13 mouse cellular contexts compared by ENCODE assay signal in genomic region chr8:117410901-117411300, GRCm38 (mm10).
DNase-seq lines count a peak whose midpoint lies in the region; ATAC-seq lines count a peak whose summit lies in the region.
"Had no signal": no experiment of that assay in that cellular context is flagged by ENCODE, and none has a peak within 500 bp of the region (broad histone marks: within the 10 kb centered on the region; RNA-seq: fewer than 3 reads in every experiment).

No protein-coding gene starts in this region.

- peaks cover 30% of the 10 kb centered on the region for H3K4me1 ChIP-seq in limb, embryonic 15.5 days
- H3K4me1 ChIP-seq in limb, embryonic 10.5 days: peaks cover 63% of the 10 kb centered on the region
- peaks cover 9% of the 10 kb centered on the region for H3K4me1 ChIP-seq in stomach, embryonic 15.5 days
- H3K4me1 ChIP-seq in hindbrain, embryonic 14.5 days (replicated peaks; ENCODE audit: control insufficient read depth, insufficient read depth, low read length): peaks cover 10% of the 10 kb centered on the region; the same call in 1 of the 2 replicates

- H3K4me3 ChIP-seq in limb, embryonic 15.5 days: no peak overlapping the region
- no peak overlapping the region for H3K4me3 ChIP-seq in limb, embryonic 10.5 days
- H3K4me3 ChIP-seq in stomach, embryonic 15.5 days (replicated peaks): no peak overlapping the region
- no peak overlapping the region for H3K4me3 ChIP-seq in hindbrain, embryonic 14.5 days (replicated peaks; ENCODE audit: low read length)
- H3K4me3 ChIP-seq: embryonic facial prominence, embryonic 12.5 days; forebrain, embryonic 13.5 days; liver, embryonic 13.5 days had no signal

- 0 out of 2 replicates have a peak, but pooled peaks cover 4% of the 10 kb centered on the region for H3K36me3 ChIP-seq in limb, embryonic 15.5 days
- H3K36me3 ChIP-seq in limb, embryonic 10.5 days: peaks cover 10% of the 10 kb centered on the region; the same call in 1 of the 2 replicates
- H3K36me3 ChIP-seq in stomach, embryonic 15.5 days: no peaks in the 10 kb centered on the region
- H3K36me3 ChIP-seq in hindbrain, embryonic 14.5 days (replicated peaks; ENCODE audit: control insufficient read depth, insufficient read depth): peaks cover 2% of the 10 kb centered on the region
- H3K36me3 ChIP-seq: embryonic facial prominence, embryonic 12.5 days had no signal

- H3K27ac ChIP-seq in limb, embryonic 15.5 days: peak overlapping the region; percentile 68
- H3K27ac ChIP-seq in limb, embryonic 10.5 days: no peak overlapping the region
- H3K27ac ChIP-seq in stomach, embryonic 15.5 days: peak overlapping the region; percentile 8; the same call in 1 of the 2 replicates
- no peak overlapping the region for H3K27ac ChIP-seq in hindbrain, embryonic 14.5 days
- H3K27ac ChIP-seq: embryonic facial prominence, embryonic 12.5 days; forebrain, embryonic 13.5 days had no signal

- peak; percentile 58 for DNase-seq in adrenal gland, adult 2 months
- no peak for DNase-seq in adrenal gland, postnatal 25 days
- DNase-seq in limb, embryonic 10.5 days (ENCODE audit: low spot score): no peak
- peak; percentile 59 for DNase-seq in kidney, adult 9 months
- no peak for DNase-seq in yolk sac, embryonic 10.5 days (ENCODE audit: low spot score)
- DNase-seq in hindbrain, embryonic 14.5 days (ENCODE audit: low spot score): no peak
- DNase-seq: liver, embryonic 13.5 days; midbrain, embryonic 14.5 days; right cerebral cortex, postnatal 4 days had no signal

- no peaks in the 10 kb centered on the region for H3K9me3 ChIP-seq in limb, embryonic 15.5 days
- H3K9me3 ChIP-seq in limb, embryonic 10.5 days (replicated peaks): no peaks in the 10 kb centered on the region
- no peaks in the 10 kb centered on the region for H3K9me3 ChIP-seq in stomach, embryonic 15.5 days
- no peaks in the 10 kb centered on the region for H3K9me3 ChIP-seq in hindbrain, embryonic 14.5 days (ENCODE audit: control insufficient read depth, low read length)
- H3K9me3 ChIP-seq: embryonic facial prominence, embryonic 12.5 days; forebrain, embryonic 13.5 days; liver, embryonic 13.5 days had no signal

- WGBS in limb, embryonic 15.5 days: 68% methylated on average over 10 of the region's 10 CpGs
- WGBS in limb, embryonic 10.5 days: 73% methylated on average over 10 of the region's 10 CpGs
- WGBS in stomach, embryonic 15.5 days: 56% methylated on average over 10 of the region's 10 CpGs
- 84% methylated on average over 10 of the region's 10 CpGs for WGBS in hindbrain, embryonic 14.5 days

- H3K27me3 ChIP-seq in limb, embryonic 15.5 days: no peaks in the 10 kb centered on the region
- no peaks in the 10 kb centered on the region for H3K27me3 ChIP-seq in limb, embryonic 10.5 days (ENCODE audit: low read depth, poor library complexity, severe bottlenecking)
- H3K27me3 ChIP-seq in stomach, embryonic 15.5 days (replicated peaks): no peaks in the 10 kb centered on the region
- no peaks in the 10 kb centered on the region for H3K27me3 ChIP-seq in hindbrain, embryonic 14.5 days (ENCODE audit: control insufficient read depth, insufficient read depth, low read length)
- H3K27me3 ChIP-seq: embryonic facial prominence, embryonic 12.5 days; forebrain, embryonic 13.5 days; liver, embryonic 13.5 days had no signal

- no peak overlapping the region for H3K4me2 ChIP-seq in limb, embryonic 15.5 days
- H3K4me2 ChIP-seq in stomach, embryonic 15.5 days: no peak overlapping the region
- no peak overlapping the region for H3K4me2 ChIP-seq in hindbrain, embryonic 14.5 days (replicated peaks)
- H3K4me2 ChIP-seq: embryonic facial prominence, embryonic 12.5 days; forebrain, embryonic 13.5 days; liver, embryonic 13.5 days had no signal

- ATAC-seq in limb, embryonic 15.5 days (ENCODE audit: insufficient number of reproducible peaks, low FRiP score, low TSS enrichment, low read depth): no peak
- no peak for ATAC-seq in stomach, embryonic 15.5 days (ENCODE audit: insufficient read depth, low FRiP score, low read depth)
- ATAC-seq in hindbrain, embryonic 14.5 days (ENCODE audit: low FRiP score): no peak
- ATAC-seq: forebrain, embryonic 13.5 days had no signal

- H3K9ac ChIP-seq in limb, embryonic 15.5 days: no peak overlapping the region
- no peak overlapping the region for H3K9ac ChIP-seq in stomach, embryonic 15.5 days
- H3K9ac ChIP-seq in hindbrain, embryonic 14.5 days: no peak overlapping the region
- H3K9ac ChIP-seq: embryonic facial prominence, embryonic 12.5 days; forebrain, embryonic 13.5 days; liver, embryonic 13.5 days had no signal

Comparison
In these comparisons a context has a peak if more than half of its experiments do, and no peak if none do; other contexts are left out.
1. DNase-seq: peak in adrenal gland, adult 2 months (single experiment) and kidney, adult 9 months (single experiment); none in adrenal gland, postnatal 25 days (single experiment), limb, embryonic 10.5 days (single experiment), yolk sac, embryonic 10.5 days (single experiment) and hindbrain, embryonic 14.5 days (single experiment).
2. H3K27ac ChIP-seq: peak in limb, embryonic 15.5 days (single experiment) and stomach, embryonic 15.5 days (single experiment); none in limb, embryonic 10.5 days (single experiment) and hindbrain, embryonic 14.5 days (single experiment).